Mouse (Mus musculus): ENCODE measurements at regions not wholly inside any gene's neighbourhood (a gene's known extent, or its start where the extent isn't known, plus 50 kb on each side); places are given as distances from the start of the nearest gene placed in this dataset.
A peak's percentile ranks its signal among the peaks of the same experiment; 100 is the strongest.

DNA sequence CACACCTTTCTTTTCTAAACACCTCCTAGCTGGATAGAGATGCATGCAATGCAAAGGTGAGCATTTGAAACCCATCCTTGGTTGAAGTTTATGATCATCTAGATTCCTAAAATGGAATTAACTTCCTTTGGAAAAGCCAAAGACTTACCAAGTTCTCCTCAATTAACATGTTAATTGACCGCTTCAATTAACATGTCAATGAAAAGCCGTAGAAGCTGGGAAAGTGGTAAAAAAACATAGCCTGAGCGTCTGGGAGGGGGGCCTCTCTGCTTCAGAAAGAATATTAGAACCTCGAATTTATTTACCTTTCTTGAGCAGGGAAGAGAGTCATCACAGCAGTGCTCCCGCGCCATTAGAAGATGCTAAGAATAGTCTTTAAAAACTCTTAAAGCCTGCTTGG lies 338.5 kb downstream of the Sox9 start:
- H3K27me3 ChIP-seq (ENCODE audit: control insufficient read depth, insufficient read depth, low read length), result no peaks in the 10 kb centered on the region
- H3K4me3 ChIP-seq (ENCODE audit: low read depth, low read length), result no peak overlapping the region
- WGBS (ENCODE audit: insufficient replicate concordance), result 43% methylated on average over 6 of the region's 6 CpGs
- peaks cover 8% of the 10 kb centered on the region; the same call in 1 of the 2 replicates for H3K4me1 ChIP-seq (ENCODE audit: control insufficient read depth, insufficient read depth, low read length)
- no peak overlapping the region for H3K9ac ChIP-seq (ENCODE audit: low read depth, low read length)
- no peak overlapping the region for H3K27ac ChIP-seq (ENCODE audit: low read depth, low read length)
- no peak for ATAC-seq (replicated peaks; ENCODE audit: insufficient number of reproducible peaks, low FRiP score, low TSS enrichment)
- H3K9me3 ChIP-seq (replicated peaks; ENCODE audit: control insufficient read depth, low read length), result no peaks in the 10 kb centered on the region
- no peaks in the 10 kb centered on the region for H3K36me3 ChIP-seq (ENCODE audit: control insufficient read depth, insufficient read depth, low read length)
- no peak overlapping the region for H3K4me2 ChIP-seq

- no peak for ATAC-seq (replicated peaks; ENCODE audit: insufficient number of reproducible peaks, low FRiP score, low TSS enrichment)
- 0 out of 2 replicates have a peak overlapping the region, but pooled peaks have one; percentile 16 for H3K9ac ChIP-seq (ENCODE audit: low read depth, low read length)
- H3K36me3 ChIP-seq (ENCODE audit: control insufficient read depth, insufficient read depth, low read length), result no peaks in the 10 kb centered on the region
- H3K27me3 ChIP-seq (ENCODE audit: control insufficient read depth, insufficient read depth, low read length), result no peaks in the 10 kb centered on the region
- H3K4me2 ChIP-seq, result 0 out of 2 replicates have a peak overlapping the region, but pooled peaks have one; percentile 0
- H3K4me3 ChIP-seq (ENCODE audit: low read depth, low read length), result no peak overlapping the region
- peaks cover 8% of the 10 kb centered on the region; the same call in 1 of the 2 replicates for H3K4me1 ChIP-seq (ENCODE audit: control insufficient read depth, insufficient read depth, low read length)
- 32% methylated on average over 12 of the region's 12 CpGs for WGBS (ENCODE audit: insufficient replicate concordance)
- H3K9me3 ChIP-seq (replicated peaks; ENCODE audit: control insufficient read depth, low read length), result no peaks in the 10 kb centered on the region
- no peak overlapping the region for H3K27ac ChIP-seq (ENCODE audit: low read depth, low read length)
These were observed 339.3 kb downstream of the Sox9 start for GRCm38 (mm10) chr11:113121307-113121706.

- 68% methylated on average over 9 of the region's 9 CpGs for WGBS (ENCODE audit: insufficient replicate concordance)
- Histone ChIP-seq H3K36me3 (ENCODE audit: control insufficient read depth, insufficient read depth, low read length) (no peaks in the 10 kb centered on the region), H3K27me3 (ENCODE audit: control insufficient read depth, insufficient read depth, low read length) (no peaks in the 10 kb centered on the region), H3K4me1 (ENCODE audit: control insufficient read depth, insufficient read depth, low read length) (peaks cover 8% of the 10 kb centered on the region; the same call in 1 of the 2 replicates), H3K9me3 (replicated peaks; ENCODE audit: control insufficient read depth, low read length) (no peaks in the 10 kb centered on the region), H3K9ac (ENCODE audit: low read depth, low read length) (no peak overlapping the region), H3K27ac (ENCODE audit: low read depth, low read length) (no peak overlapping the region), H3K4me2 (no peak overlapping the region), H3K4me3 (ENCODE audit: low read depth, low read length) (no peak overlapping the region)
- ATAC-seq (replicated peaks; ENCODE audit: insufficient number of reproducible peaks, low FRiP score, low TSS enrichment), result no peak
These were observed 340.1 kb downstream of the Sox9 start for GRCm38 (mm10) chr11:113122137-113122536.

- ATAC-seq (replicated peaks; ENCODE audit: insufficient number of reproducible peaks, low FRiP score, low TSS enrichment), result no peak
These were observed 340.9 kb downstream of the Sox9 start for GRCm38 (mm10) chr11:113122964-113123363.

DNA sequence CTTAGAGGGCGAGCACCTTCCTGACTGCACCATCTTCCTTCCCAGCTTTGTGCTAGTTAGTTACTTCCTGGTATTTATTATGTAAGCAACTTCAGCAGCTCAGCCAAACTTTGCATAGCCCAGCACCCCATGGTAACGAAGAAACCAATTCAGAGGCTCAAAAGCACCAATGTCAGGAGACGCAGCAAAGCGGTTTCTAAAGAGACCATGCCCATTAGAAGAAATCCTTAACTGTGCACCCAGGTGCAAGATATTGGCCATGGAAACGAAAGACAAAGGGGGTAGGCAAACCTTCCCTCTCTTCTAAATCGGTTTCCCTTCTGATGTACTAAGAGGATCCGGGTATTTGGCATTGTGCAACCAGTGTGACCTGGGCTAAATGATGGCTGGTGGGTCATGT lies 343.8 kb downstream of the Sox9 start:
- 82% methylated on average over 7 of the region's 7 CpGs for WGBS (ENCODE audit: insufficient replicate concordance)
- Histone ChIP-seq H3K36me3 (ENCODE audit: control insufficient read depth, insufficient read depth, low read length) (no peaks in the 10 kb centered on the region), H3K27me3 (ENCODE audit: control insufficient read depth, insufficient read depth, low read length) (no peaks in the 10 kb centered on the region), H3K4me1 (ENCODE audit: control insufficient read depth, insufficient read depth, low read length) (peaks cover 8% of the 10 kb centered on the region; the same call in 1 of the 2 replicates), H3K27ac (ENCODE audit: low read depth, low read length) (no peak overlapping the region), H3K9ac (ENCODE audit: low read depth, low read length) (no peak overlapping the region), H3K4me2 (no peak overlapping the region), H3K9me3 (replicated peaks; ENCODE audit: control insufficient read depth, low read length) (no peaks in the 10 kb centered on the region), H3K4me3 (ENCODE audit: low read depth, low read length) (no peak overlapping the region)
- no peak for ATAC-seq (replicated peaks; ENCODE audit: insufficient number of reproducible peaks, low FRiP score, low TSS enrichment)

More at GRCm38 (mm10) chr11:113122964-113123363, 340.9 kb downstream of the Sox9 start:
- Histone ChIP-seq H3K4me2 (no peak overlapping the region), H3K9me3 (replicated peaks; ENCODE audit: control insufficient read depth, low read length) (no peaks in the 10 kb centered on the region), H3K4me3 (ENCODE audit: low read depth, low read length) (no peak overlapping the region), H3K36me3 (ENCODE audit: control insufficient read depth, insufficient read depth, low read length) (no peaks in the 10 kb centered on the region), H3K9ac (ENCODE audit: low read depth, low read length) (no peak overlapping the region), H3K27me3 (ENCODE audit: control insufficient read depth, insufficient read depth, low read length) (no peaks in the 10 kb centered on the region), H3K4me1 (ENCODE audit: control insufficient read depth, insufficient read depth, low read length) (peaks cover 8% of the 10 kb centered on the region; the same call in 1 of the 2 replicates), H3K27ac (ENCODE audit: low read depth, low read length) (no peak overlapping the region)
- WGBS (ENCODE audit: insufficient replicate concordance), result 31% methylated on average over 2 of the region's 2 CpGs

GRCm38 (mm10) chr11:113129192-113129591 lies 347.2 kb downstream of the Sox9 start:
- Histone ChIP-seq H3K4me2 (no peak overlapping the region), H3K27ac (ENCODE audit: low read depth, low read length) (no peak overlapping the region), H3K27me3 (ENCODE audit: control insufficient read depth, insufficient read depth, low read length) (no peaks in the 10 kb centered on the region), H3K9ac (ENCODE audit: low read depth, low read length) (no peak overlapping the region), H3K4me1 (ENCODE audit: control insufficient read depth, insufficient read depth, low read length) (no peaks in the 10 kb centered on the region; the same call in 1 of the 2 replicates), H3K36me3 (ENCODE audit: control insufficient read depth, insufficient read depth, low read length) (no peaks in the 10 kb centered on the region), H3K9me3 (replicated peaks; ENCODE audit: control insufficient read depth, low read length) (no peaks in the 10 kb centered on the region), H3K4me3 (ENCODE audit: low read depth, low read length) (no peak overlapping the region)
- WGBS (ENCODE audit: insufficient replicate concordance), result 89% methylated on average over 5 of the region's 5 CpGs
- no peak for ATAC-seq (replicated peaks; ENCODE audit: insufficient number of reproducible peaks, low FRiP score, low TSS enrichment)

DNA sequence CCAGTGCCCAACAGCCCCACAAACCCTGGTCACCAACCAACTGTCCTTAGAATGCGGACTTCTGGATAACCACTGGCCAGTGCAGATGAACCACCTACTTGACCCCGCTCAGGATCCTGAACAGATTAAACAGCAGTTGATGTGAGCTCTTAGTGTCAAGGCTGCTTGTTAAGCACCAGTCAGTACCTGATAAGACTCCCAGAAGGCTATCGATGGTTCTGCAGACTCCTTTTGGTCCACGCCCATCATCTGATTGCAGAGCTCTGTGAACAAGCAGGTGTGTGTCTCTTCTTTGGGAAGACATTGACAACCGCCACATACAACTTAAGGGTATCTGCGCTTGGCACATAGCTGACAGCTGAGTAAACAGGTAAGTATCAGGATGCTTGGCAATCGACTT lies 348.0 kb downstream of the Sox9 start:
- no peak overlapping the region for H3K9ac ChIP-seq (ENCODE audit: low read depth, low read length)
- H3K27me3 ChIP-seq (ENCODE audit: control insufficient read depth, insufficient read depth, low read length), result no peaks in the 10 kb centered on the region
- H3K4me2 ChIP-seq, result no peak overlapping the region
- H3K27ac ChIP-seq (ENCODE audit: low read depth, low read length), result no peak overlapping the region
- WGBS (ENCODE audit: insufficient replicate concordance), result 80% methylated on average over 7 of the region's 7 CpGs
- H3K9me3 ChIP-seq (replicated peaks; ENCODE audit: control insufficient read depth, low read length), result no peaks in the 10 kb centered on the region
- no peaks in the 10 kb centered on the region; the same call in 1 of the 2 replicates for H3K4me1 ChIP-seq (ENCODE audit: control insufficient read depth, insufficient read depth, low read length)
- H3K4me3 ChIP-seq (ENCODE audit: low read depth, low read length), result no peak overlapping the region
- ATAC-seq (replicated peaks; ENCODE audit: insufficient number of reproducible peaks, low FRiP score, low TSS enrichment), result no peak
- no peaks in the 10 kb centered on the region for H3K36me3 ChIP-seq (ENCODE audit: control insufficient read depth, insufficient read depth, low read length)

GRCm38 (mm10) chr11:113132078-113133064 lies 350.3 kb downstream of the Sox9 start:
- no peaks in the 10 kb centered on the region for H3K36me3 ChIP-seq (ENCODE audit: control insufficient read depth, insufficient read depth, low read length)
- no peaks in the 10 kb centered on the region; the same call in 1 of the 2 replicates for H3K4me1 ChIP-seq (ENCODE audit: control insufficient read depth, insufficient read depth, low read length)
- H3K4me2 ChIP-seq, result no peak overlapping the region
- no peak overlapping the region for H3K4me3 ChIP-seq (ENCODE audit: low read depth, low read length)
- no peak overlapping the region for H3K27ac ChIP-seq (ENCODE audit: low read depth, low read length)
- H3K9ac ChIP-seq (ENCODE audit: low read depth, low read length), result no peak overlapping the region
- WGBS (ENCODE audit: insufficient replicate concordance), result 70% methylated on average over 23 of the region's 23 CpGs
- H3K9me3 ChIP-seq (replicated peaks; ENCODE audit: control insufficient read depth, low read length), result no peaks in the 10 kb centered on the region
- no peaks in the 10 kb centered on the region for H3K27me3 ChIP-seq (ENCODE audit: control insufficient read depth, insufficient read depth, low read length)
- no peak for ATAC-seq (replicated peaks; ENCODE audit: insufficient number of reproducible peaks, low FRiP score, low TSS enrichment)

All from heart, embryonic 11.5 days (tissue).